Mouse (Mus musculus): Measurements from ENCODE around the gene Esyt2. TPM values are rescaled to one million over a fixed set of nuclear protein-coding genes. Genes with fewer than 3 reads are reported as not detected.

Gene Esyt2
- total RNA-seq, 2 experiments from 2014 or later = 21.2 to 22.8 TPM

- intact Hi-C loops (cut with DNase I; ENCODE audit: low total_unique reads) = no loop called here
These were observed 4.0 kb upstream of the Esyt2 start for GRCm38 (mm10) chr12:116276961-116277360.

DNA sequence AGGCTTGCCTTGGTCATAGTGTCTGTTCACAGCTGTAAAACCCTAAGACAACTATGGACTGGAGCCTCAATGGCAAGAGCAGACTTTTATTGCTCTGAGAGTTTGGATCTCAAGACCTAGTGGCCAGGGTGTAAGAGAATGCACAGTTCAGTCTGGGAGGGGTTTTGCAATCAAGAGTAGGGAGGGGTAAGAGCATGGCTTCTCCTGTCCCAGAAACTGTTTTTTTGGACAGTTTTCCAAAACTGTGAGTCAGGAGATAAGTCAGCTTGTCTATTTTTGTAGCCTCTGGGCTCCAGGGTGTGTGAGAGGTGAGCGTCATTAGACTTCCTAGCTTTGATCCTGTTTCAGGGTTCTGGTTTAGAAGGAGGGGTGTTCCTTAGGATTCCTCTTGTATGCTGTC, 2.5 kb upstream of the Esyt2 start:
- no peak for DNase-seq
- intact Hi-C loops (cut with DNase I; ENCODE audit: low total_unique reads) = no loop called here

More at GRCm38 (mm10) chr12:116276961-116277360, 4.0 kb upstream of the Esyt2 start:
- no peak for DNase-seq

GRCm38 (mm10) chr12:116279181-116279580, 1.8 kb upstream of the Esyt2 start:
- intact Hi-C loops (cut with DNase I; ENCODE audit: low total_unique reads) = no loop called here

DNA sequence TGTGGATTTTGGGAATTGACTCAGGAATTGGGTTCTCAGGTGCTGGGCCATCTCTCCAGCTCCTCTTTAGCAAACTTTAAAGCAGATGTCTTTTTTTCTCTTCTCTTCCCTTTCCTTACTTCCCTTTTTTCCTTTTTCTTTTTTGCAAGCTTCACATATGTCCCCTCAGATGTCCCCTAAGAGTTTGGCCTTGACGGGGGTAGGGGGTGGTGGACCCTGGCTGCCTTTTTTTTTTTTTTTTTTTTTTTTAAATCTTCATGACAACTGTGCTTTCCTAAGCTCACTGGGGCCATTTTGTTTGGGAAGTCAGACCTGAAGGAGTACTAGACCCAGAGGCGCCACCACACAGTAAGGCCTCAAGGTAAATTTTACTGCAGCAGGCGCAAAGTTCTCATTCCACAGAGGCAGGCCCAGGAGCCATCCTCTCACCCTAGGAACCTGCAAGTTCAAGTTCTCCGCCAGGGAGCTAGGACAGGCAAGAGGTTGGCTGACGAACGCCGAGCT, 795 bp upstream of the Esyt2 start:
- intact Hi-C loops (cut with DNase I; ENCODE audit: low total_unique reads) = no loop called here
- DNase-seq = no peak

More at GRCm38 (mm10) chr12:116279181-116279580, 1.8 kb upstream of the Esyt2 start:
- no peak for DNase-seq

DNA sequence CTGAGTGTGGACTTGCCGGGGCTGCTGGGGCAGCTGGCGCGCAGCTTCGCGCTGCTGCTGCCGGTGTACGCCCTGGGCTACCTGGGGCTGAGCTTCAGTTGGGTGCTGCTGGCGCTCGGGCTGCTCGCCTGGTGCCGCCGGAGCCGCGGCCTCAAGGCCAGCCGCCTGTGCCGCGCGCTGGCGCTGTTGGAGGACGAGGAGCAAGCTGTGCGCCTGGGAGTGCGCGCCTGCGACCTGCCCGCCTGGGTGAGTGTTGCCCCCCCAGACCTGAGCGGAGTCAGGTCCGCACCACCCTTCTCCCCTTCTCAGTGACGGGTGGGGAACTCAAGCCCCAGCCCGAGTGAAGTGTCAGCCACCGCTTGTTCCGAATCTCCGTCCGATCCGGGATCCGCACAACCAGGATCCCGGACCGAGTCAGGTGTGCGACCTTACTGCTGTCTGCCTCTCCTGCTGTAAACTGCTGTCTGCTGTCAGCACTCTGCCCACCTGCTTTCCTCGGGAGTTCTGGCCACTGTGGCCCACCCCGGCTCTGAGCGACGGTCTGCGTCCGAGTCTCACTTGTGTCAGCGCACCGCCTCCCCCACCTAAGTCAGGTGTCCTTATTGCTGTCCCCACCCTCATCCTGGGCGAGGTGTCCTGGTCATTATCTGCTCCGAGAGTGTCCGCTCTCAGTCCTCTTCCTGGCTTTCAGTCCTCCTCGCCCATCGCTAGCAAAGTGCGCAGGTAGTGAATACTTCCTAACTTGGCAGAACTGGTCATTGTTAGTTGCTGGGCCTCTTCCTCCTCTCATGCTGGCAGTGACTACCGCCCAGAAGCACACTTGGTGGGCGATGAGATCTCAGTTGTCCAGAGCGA, 658 bp downstream of the Esyt2 start:
- intact Hi-C loops (cut with DNase I; ENCODE audit: low total_unique reads) = no loop called here
- DNase-seq = peak; percentile 56

- no peak for DNase-seq
- intact Hi-C loops (cut with DNase I; ENCODE audit: low total_unique reads) = no loop called here
These were observed 1.9 kb downstream of the Esyt2 start for GRCm38 (mm10) chr12:116282856-116283255.

- intact Hi-C loops (cut with DNase I; ENCODE audit: low total_unique reads) = no loop called here
- no peak for DNase-seq
These were observed 2.5 kb downstream of the Esyt2 start for GRCm38 (mm10) chr12:116283511-116283910.

DNA sequence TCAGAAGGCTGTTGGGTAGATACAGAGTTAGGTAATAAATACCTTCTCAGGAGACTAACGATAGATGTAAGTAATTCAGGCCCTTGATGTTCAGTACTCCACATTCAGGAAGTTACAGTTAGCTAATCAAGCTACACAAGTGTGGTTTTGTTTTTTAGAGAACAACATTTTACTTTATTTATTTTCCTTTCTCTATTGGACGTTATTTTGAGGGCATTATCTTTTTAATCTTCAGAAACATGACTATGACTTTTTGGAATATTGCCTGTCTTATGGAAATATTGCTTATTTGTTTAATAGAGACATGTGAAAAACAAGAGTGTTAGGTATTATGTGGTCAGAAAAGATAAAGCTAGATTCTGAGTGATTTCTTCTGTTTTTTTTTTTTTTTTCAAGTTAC, 12.2 kb downstream of the Esyt2 start:
- DNase-seq = no peak
- intact Hi-C loops (cut with DNase I; ENCODE audit: low total_unique reads) = no loop called here

DNA sequence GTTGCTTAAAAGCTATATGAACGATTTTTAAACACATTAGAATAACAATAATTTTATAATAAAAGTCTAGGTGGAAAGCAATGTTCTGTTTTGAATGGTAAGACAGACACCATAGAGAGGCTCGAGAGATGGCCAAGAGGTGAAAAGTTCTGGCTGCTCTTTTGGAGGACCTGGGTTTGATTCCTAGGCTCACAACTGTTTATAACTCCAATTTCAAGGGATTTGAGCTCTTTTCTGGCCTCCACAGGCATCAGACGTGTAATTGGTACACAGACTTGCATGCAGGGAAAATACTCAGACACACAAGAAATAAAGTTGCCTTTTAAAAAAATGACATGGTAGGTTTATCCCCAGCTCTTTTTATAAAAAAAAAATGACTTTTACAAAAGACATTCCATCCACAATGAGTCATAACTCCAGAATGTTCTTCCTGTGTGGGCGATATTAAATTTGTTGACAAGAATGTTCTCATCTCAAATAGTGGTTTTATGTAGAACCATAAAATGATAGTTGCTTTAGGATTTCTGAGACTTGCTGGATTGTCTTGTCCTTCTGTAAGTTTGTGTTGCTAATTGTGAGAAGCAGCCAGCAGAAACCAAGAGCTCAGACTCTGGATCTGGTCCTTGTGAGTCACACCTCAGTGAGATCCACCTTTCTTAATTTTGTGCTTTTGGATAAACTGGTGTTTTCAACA, 12.8 kb downstream of the Esyt2 start:
- intact Hi-C loops (cut with DNase I; ENCODE audit: low total_unique reads) = no loop called here
- DNase-seq = no peak

GRCm38 (mm10) chr12:116299906-116300305, 18.9 kb downstream of the Esyt2 start:
- DNase-seq = no peak
- intact Hi-C loops (cut with DNase I; ENCODE audit: low total_unique reads) = no loop called here

DNA sequence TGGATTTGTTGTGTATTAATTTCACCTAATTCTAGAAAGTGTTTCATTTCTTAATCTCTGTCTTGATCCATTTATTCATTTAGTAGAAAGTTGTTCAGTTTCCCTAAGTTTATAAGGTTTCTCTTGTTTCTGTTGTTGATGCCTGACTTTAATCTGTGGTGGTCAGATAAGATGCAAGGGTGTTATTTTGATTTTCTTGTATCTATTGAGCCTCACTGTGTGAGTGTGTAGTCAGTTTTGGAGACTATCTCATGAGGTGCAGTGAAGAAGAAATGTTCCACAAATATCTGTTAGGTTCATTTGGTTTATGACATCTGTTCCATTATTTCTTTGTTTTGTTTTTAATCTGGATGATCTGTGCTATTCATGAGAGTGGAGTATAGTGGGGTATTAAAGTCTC, 21.2 kb downstream of the Esyt2 start:
- intact Hi-C loops (cut with DNase I; ENCODE audit: low total_unique reads) = no loop called here
- no peak for DNase-seq

GRCm38 (mm10) chr12:116306042-116306441, 25.0 kb downstream of the Esyt2 start:
- DNase-seq = peak; percentile 8
- intact Hi-C loops (cut with DNase I; ENCODE audit: low total_unique reads) = no loop called here

GRCm38 (mm10) chr12:116307870-116308269, 26.9 kb downstream of the Esyt2 start:
- no peak for DNase-seq
- intact Hi-C loops (cut with DNase I; ENCODE audit: low total_unique reads) = no loop called here

- intact Hi-C loops (cut with DNase I; ENCODE audit: low total_unique reads) = no loop called here
- no peak for DNase-seq
These were observed 27.6 kb downstream of the Esyt2 start for GRCm38 (mm10) chr12:116308612-116309011.

DNA sequence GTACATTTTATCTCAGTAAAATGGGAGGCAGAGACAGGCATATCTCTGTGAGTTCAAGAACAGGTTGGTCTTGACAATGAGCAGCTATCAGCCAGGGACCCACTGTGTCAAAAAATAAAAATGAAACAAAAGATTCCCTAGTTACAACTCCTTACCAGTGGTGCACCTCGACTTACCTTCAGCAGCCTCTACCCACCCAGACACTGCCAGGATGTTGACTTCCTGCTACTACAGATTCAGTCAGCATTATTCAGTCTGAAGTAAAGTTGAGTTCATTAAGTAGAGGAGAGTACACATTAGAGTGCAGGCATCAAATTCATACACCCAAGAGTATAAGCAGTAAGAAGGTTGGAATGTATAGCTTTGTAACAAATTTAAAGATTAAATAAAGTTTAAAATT, 32.8 kb downstream of the Esyt2 start:
- no peak for DNase-seq
- intact Hi-C loops (cut with DNase I; ENCODE audit: low total_unique reads) = no loop called here

DNA sequence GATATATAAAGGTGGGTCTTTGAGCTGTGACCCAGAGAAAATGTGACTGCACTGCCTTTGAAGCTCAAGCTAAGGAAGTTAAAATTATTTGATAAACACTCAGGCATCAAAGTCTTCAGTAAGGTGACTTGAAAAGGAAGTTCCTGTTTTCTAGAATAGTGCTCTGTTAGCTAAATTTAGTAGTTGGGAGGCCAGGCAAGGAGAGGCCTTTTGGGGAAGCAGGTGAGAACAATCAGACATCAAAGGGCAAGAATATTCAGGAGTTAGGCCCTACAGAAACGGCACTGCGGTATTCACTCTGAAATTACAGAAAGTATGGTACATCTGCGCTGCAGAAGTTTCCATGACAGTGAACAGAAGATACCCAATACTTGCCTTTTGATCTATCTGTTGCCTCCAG, 34.5 kb downstream of the Esyt2 start:
- intact Hi-C loops (cut with DNase I; ENCODE audit: low total_unique reads) = no loop called here
- DNase-seq = no peak

DNA sequence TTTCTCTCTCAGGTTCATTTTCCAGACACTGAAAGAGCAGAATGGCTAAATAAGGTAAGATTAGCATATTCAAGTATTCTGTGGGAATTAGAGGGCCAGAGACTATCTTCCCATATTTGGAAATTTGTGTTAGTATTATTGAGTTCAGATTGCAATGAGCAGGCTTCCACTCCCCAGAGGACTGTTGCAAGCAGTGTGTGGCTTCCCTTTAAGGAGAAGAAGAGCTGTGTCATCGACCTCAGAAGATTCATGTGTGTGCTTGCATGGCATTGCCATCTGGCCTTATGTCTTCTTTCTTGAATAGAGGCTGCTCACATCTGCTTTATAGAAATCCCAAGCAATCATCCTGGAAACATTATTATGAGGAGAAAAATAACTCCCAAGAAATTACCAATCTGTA, 36.8 kb downstream of the Esyt2 start:
- intact Hi-C loops (cut with DNase I; ENCODE audit: low total_unique reads) = no loop called here

DNA sequence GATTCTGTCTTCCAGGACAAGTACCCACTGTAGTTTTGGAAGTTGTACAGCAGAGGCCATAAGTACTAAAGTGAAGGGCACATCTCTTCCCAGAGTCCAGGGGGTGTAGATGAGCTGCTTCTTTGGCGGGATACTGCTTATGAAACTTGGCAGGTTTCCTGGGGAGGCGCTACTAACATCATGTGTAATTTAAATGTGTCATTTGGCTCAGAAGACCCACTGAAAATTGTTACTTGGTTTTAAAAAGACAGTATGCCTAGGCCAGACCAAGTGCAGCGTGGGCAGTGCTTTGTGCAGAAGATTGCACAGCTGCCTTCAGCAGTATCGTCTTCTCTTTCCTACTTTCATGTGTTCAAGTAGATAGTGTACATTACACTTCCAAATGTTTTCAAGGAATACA, 44.5 kb downstream of the Esyt2 start:
- DNase-seq = peak; percentile 39
- intact Hi-C loops (cut with DNase I; ENCODE audit: low total_unique reads) = no loop called here

More for the DNA sequence above, 36.8 kb downstream of the Esyt2 start:
- no peak for DNase-seq

DNA sequence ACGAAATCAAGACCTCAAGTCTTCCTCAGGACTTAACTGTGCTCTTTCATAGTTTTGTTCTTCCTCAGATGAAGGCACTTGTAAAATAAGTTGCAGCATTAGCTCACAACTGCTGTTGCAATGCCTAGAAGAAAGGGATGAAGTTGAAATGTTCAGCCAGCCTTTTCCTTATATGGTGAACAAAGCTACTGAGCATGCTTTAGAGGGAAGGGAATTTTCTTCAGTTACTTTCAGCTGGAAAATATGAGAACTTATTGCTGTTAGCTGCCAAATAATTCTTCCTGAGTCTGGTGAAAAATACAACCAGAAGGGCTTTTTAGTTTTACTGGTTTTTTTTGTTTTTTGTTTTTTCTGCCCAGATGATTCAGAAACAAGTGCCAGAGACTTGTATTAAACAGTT, 45.2 kb downstream of the Esyt2 start:
- DNase-seq = no peak

GRCm38 (mm10) chr12:116334253-116334652, 53.3 kb downstream of the Esyt2 start:
- intact Hi-C loops (cut with DNase I; ENCODE audit: low total_unique reads) = no loop called here
- DNase-seq = no peak

More for the DNA sequence above, 45.2 kb downstream of the Esyt2 start:
- intact Hi-C loops (cut with DNase I; ENCODE audit: low total_unique reads) = no loop called here

DNA sequence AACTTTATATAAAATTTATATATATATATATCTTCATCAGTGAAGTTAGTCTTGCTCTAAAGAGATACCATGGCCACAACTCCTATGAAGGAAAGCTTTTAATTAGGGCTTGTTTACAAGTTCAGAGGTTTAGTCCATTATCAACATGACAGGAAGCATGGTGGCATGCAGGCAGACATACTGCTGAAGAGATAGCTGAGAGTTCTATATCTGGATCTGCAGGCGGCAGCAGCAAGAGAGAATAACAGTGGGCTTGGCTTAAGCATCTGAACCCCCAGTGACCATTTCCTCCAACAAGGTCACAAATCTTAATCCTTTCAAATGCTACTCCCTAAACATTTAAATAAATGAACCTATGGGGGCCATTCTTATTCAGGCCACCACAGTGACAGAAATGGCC, 59.2 kb downstream of the Esyt2 start:
- intact Hi-C loops (cut with DNase I; ENCODE audit: low total_unique reads) = no loop called here
- DNase-seq = no peak

Data from gastrocnemius, postnatal 14 days (tissue).